Mouse (Mus musculus): ENCODE measurements at regions not wholly inside any gene's neighbourhood (a gene's known extent, or its start where the extent isn't known, plus 50 kb on each side); places are given as distances from the start of the nearest gene placed in this dataset.

DNA sequence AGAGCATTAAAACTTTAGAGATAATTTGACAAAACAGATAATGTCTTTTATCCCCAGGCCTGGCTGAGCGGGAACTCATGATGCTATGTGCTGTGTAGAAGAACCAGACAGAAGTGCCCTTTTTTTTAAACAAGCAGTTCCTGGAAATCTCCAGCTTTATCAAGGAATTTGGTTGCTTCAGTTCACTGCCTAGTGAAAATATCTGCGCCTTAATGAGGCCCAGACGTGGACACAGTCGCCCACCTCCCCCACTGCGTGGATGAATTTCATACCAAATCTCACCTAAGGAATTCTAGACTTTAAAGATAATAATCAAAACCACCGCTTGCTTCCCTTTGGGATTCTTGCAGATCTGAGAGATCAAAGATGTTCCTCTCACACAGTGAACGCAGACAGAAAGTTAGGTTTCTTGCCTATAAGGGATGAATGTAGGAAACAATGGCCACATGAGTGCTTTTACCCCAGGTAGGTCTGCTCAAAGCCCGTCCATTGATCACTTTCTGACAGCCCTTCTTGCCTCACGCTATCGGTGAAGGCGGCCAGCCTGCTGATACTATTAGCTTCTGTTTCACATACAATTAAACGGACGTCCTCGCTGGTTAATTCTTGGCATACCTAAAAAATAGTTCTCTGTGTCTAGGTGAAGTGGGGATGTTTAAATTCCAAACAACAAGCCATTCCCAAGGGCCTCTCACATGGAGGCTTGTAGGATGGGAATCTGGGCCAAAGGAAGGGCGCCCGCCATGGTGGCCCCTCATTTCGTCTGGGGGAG lies 159.6 kb downstream of the 1500009L16Rik start:
- TF ChIP-seq POLR2A (IDR thresholded peaks at IDR 0.05; ENCODE audit: extremely low read depth, insufficient read depth, low read length) (no peak), CTCF (IDR thresholded peaks at IDR 0.05; ENCODE audit: low read depth, low read length) (no peak)
